Mouse (Mus musculus) gastrocnemius, postnatal 14 days (tissue): ENCODE results near the gene Fkbp14. TPM values are rescaled to one million over a fixed set of nuclear protein-coding genes. Genes with fewer than 3 reads are reported as not detected.

ENCODE experiments used
- DNase-seq: peaks from one replicate; pipeline ENCODE4 v3.0.0; 2021; ENCODE audit warnings: mixed read lengths
- intact Hi-C: fragments of 180-260 bp; cut with DNase I; formaldehyde crosslinking; loops from one replicate; pipeline ENCODE4 v1.15.1; 2025; ENCODE audit warnings: low total_unique reads
- long read RNA-seq, 2 experiments: library from polyadenylated mRNA; stranded (forward); transcript quantifications; one replicate each; pipeline ENCODE4 v2.0.0; 2021
- total RNA-seq, 2 experiments: library from RNA; stranded (reverse); gene quantifications; 2 replicates each; pipeline ENCODE4 v1.2.3; 2021

The Fkbp14 gene
- 10 to 100 TPM; 14.4 to 14.7 TPM for total RNA-seq
- long read RNA-seq, experiment 1, transcript Fkbp14-201 (4 exons, 2,694 nt), result major isoform, 15 of 15 reads
- long read RNA-seq, experiment 1, partial matches to known transcripts, result 0 of 15 reads
- long read RNA-seq, experiment 1, other reads (novel, unspliced or antisense), result 0 of 15 reads
- long read RNA-seq, experiment 2, transcript Fkbp14-201 (4 exons, 2,694 nt), result major isoform, 9 of 10 reads
- long read RNA-seq, experiment 2, partial matches to known transcripts, result 0 of 10 reads
- long read RNA-seq, experiment 2, other reads (novel, unspliced or antisense), result 1 of 10 reads

- intact Hi-C loops, result no loop called here
- no peak for DNase-seq
Observed at GRCm38 (mm10) chr6:54597208-54597607, at the start of gene Fkbp14. TSS of gene Fkbp14 (minus strand) at chr6:54597308.

- intact Hi-C loops, result no loop called here
Observed at GRCm38 (mm10) chr6:54643181-54643580, 46.1 kb upstream of the Fkbp14 start.

DNA sequence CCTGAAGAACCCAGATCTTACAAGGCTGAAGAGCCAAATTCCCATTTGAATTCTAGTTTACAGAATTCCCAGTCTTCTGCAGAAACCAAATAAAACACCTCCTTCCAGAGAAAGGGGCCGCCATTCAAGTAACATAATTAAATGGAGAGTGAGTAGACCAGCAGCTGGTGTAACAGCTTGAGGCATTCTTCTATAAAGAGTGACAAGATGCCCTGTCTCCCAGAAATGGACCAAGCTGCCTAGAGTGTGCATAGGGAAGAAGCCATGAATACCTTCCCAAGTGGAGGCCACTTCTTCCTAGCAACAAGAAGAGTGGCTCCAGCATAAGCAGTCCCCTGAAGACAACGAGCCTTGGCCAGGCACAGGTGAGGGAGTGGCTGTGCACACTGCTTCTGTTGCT lies 44.8 kb upstream of the Fkbp14 start:
- intact Hi-C loops, result no loop called here
- DNase-seq, result no peak

More at GRCm38 (mm10) chr6:54643181-54643580, 46.1 kb upstream of the Fkbp14 start:
- no peak for DNase-seq

DNA sequence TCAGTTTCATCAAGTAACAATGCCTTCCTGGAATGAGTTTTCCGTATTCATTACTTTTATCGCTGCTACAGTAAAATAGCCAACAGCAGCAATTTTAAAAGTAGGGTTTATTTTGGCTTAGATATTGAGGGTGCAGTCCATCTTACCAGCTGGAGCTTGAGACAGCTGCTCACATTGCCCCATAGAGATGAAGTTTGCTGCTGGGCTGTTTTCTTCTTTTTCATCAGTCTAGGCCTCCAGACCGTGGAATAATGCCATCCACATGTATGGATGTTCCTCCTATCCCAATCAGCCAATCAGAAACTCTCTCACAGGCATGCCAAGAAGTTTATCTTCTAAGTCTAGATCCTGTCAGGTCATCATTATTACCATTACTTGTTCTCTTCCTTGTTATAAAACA lies 42.8 kb upstream of the Fkbp14 start:
- intact Hi-C loops, result no loop called here
- DNase-seq, result no peak

DNA sequence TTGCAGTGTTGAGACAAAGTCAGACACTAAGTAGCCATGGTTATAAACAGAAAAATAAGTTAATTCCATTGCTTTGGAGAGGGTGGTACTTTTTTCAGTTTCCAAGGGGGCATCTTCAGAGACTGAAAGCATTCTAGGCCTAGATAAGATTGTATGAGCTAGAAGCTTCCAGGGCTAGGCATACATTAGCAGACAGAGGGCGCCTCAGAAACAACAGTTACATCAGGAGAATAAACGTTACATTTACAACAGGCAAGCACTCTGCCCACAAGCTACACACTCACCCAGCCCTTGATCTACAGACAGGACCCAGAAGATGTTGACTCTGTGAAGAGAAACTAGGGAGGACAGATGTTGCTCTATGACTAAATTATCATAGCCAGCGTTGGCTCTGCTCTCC lies 34.4 kb upstream of the Fkbp14 start:
- no peak for DNase-seq
- intact Hi-C loops, result no loop called here

DNA sequence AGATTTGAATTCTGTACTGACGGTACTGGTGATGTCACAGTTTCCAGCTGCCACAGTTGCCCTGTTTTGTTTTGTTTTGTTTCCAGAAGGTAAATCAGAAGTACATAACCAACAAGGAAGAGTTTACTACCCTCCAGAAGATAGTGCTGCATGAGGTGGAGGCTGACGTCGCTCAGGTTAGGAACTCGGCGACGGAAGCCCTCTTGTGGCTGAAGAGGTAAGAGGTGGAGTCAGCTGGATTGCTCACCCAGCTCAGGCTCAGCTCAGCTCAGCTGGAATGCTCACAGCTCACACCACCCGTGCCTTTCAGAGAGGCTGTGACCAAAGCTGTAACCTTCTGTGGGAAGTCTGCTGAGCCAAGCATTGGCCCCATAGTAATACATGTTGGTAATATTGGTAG lies 32.6 kb upstream of the Fkbp14 start:
- no peak for DNase-seq
- intact Hi-C loops, result loop anchor here (5.0 kb wide), 1 partner anchor 42 kb away; no protein-coding TSS in a partner anchor

DNA sequence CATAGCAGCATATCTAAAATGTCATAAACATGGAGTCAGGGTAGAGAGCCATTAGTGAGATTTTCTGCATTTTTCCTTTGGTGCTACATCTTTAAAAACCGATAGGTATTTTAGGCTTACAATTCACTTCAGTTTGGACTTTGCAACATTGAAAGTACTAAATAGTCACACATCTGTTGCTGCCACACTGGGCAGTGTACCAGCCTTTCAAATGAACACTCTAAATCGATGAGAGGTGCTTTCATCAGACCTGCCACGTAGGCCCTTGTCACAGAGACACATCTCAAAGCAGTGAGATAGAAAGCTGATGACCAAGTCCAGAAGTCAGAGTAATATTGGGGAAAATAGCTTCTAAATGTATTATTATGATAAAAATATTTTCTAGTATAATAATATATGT lies 31.3 kb upstream of the Fkbp14 start:
- intact Hi-C loops, result loop anchor here (5.0 kb wide), 1 partner anchor 41 kb away; no protein-coding TSS in a partner anchor
- no peak for DNase-seq

GRCm38 (mm10) chr6:54620357-54620756 lies 23.2 kb upstream of the Fkbp14 start:
- no peak for DNase-seq
- intact Hi-C loops, result no loop called here

GRCm38 (mm10) chr6:54619530-54619929 lies 22.4 kb upstream of the Fkbp14 start:
- DNase-seq, result peak; percentile 14
- intact Hi-C loops, result no loop called here

GRCm38 (mm10) chr6:54617363-54617762 lies 20.3 kb upstream of the Fkbp14 start:
- no peak for DNase-seq
- intact Hi-C loops, result no loop called here

DNA sequence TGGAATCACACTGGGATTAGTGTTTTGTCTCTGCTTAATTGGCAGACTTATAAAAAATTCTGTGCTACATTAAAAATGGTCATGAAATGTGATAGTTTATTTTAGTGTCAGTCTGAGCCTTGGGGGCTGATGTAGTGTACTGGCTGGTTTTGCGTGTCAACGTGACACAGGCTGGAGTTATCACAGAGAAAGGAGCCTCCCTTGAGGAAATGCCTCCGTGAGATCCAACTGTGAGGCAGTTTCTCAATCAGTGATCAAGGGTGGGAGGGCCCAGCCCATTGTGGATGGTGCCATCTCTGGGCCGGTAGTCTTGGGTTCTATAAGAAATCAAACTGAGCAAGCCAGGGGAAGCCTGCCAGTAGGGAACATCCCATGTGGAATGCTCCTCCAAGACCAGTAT lies 9.1 kb upstream of the Fkbp14 start:
- intact Hi-C loops, result no loop called here

GRCm38 (mm10) chr6:54604001-54604715 lies 7.0 kb upstream of the Fkbp14 start:
- DNase-seq, result no peak

More for the DNA sequence above, 9.1 kb upstream of the Fkbp14 start:
- DNase-seq, result peak; percentile 17

DNA sequence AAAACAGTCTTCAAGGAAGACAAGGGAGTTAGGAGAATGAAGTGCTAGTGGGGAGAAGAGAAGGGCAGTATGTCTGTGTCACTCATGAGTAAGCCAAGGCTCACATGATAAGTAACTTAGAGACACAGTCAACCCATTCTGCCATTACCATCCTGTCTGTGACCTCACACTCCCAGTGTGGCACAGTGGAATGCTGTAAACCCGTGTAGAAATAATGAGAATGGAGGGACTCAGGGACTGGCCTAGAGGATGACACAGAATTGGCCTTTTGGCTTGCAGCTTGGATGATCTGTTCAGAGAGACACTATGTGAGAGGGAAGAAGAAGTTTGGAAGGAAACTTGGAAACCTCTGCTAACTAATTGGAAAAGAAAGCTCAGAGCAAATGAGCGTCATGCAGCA lies 5.8 kb upstream of the Fkbp14 start:
- intact Hi-C loops, result no loop called here
- no peak for DNase-seq

More at GRCm38 (mm10) chr6:54604001-54604715, 7.0 kb upstream of the Fkbp14 start:
- intact Hi-C loops, result no loop called here

DNA sequence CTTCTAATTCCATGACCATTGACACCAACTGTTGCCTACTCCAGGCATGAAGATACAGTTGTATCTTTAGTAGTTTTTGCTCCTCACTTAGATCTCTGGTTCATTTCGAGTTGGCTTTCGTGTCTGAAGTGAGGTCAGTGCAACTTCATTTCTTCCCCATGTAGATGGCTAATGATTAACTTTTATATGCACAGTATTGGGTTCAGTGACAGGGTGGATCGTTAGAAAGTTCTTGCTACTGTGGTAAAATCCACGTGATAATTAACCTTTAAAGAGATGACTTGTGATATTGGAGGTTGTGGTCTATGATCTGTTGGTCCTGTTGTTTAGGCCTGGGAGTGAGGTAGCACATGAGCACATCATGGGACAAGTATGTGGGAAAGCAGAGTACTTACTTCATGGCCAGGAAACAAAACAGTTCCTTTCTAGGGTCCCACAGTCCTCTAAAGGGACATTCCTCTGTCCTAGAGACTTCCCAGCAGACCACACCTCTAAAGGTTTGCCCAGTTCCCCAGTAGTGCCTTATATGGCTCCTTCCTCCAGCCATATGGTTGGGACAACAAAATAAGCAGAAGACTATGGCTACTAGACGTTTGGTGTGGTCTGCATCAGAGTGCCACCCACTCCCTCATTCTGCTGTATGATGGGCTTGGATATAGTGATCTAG lies 3.7 kb upstream of the Fkbp14 start:
- no peak for DNase-seq
- intact Hi-C loops, result no loop called here

GRCm38 (mm10) chr6:54597711-54598110 lies 603 bp upstream of the Fkbp14 start:
- intact Hi-C loops, result no loop called here
- no peak for DNase-seq

DNA sequence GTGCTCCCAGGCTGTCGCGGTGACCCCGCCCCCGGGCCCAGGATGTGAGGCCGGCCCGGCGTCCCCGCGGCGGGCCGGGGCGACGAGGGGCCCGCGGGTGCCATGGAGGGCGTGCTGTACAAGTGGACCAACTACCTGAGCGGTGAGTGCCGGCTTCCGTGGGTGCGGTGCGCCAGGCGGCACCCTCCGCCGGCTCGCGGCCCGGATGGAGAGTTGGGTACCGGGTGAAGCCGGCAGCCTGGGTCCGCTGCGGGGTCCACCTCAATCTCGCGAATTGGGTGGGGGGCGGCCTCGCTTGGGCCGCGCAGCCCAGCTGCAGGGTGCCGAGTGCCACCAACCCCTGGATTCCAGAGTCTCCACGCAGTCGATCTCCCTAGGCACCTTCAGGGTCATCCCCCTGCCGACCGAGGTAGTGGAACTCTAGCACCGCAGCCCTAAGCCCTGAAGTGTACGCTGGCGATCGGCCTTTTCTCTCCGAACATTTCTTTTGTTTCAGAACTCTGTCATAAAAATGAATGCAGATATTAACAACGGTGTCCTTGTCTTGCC lies 1.7 kb downstream of the Fkbp14 start:
- intact Hi-C loops, result no loop called here
- no peak for DNase-seq

GRCm38 (mm10) chr6:54594469-54595329 lies 2.4 kb downstream of the Fkbp14 start, which contains the start of gene Plekha8:
TSS of gene Plekha8 (plus strand) at chr6:54595111.
- intact Hi-C loops, result no loop called here
- DNase-seq, result peak; percentile 94

GRCm38 (mm10) chr6:54593766-54594468 lies 3.2 kb downstream of the Fkbp14 start:
- intact Hi-C loops, result no loop called here
- no peak for DNase-seq
